Mouse (Mus musculus): Measurements from ENCODE around the gene Phf3. TPM values are rescaled to one million over a fixed set of nuclear protein-coding genes. Genes with fewer than 3 reads are reported as not detected.
"Not testable (repeated sequence)": the region's sequence is repeated elsewhere in the genome, so short reads cannot be mapped to it uniquely, and the experiment has no call there.

The Phf3 gene
- total and polyA plus RNA-seq, 2 experiments from 2014 or later = 34.9 to 57.7 TPM

DNA sequence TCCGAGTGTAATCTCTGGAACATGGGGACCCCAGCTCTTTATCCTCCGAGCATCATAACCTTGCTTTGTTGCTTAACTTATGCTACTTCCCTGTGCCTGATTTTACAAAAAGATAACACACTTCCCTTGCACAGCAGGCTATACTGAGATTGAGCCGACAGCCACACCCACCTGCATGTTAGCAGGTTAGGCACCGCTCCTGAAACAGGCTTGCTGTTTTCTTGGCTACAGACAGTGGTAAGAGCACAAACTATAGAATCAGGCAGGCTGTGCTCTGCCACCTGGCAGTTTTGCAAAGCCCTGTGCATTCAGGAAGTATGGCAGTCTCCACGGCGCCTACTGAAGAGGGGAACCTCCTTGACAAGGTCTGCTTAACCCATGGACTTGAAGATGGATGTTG is 100.1 kb downstream of the Phf3 start:
- Histone ChIP-seq H3K27me3 (ENCODE audit: insufficient read depth, low read length) (no peaks in the 10 kb centered on the region), H3K4me3 (ENCODE audit: low read depth, low read length) (no peak overlapping the region), H3K36me3 (ENCODE audit: insufficient read depth, low read length) (no peaks in the 10 kb centered on the region), H3K27ac (ENCODE audit: low read depth, low read length) (no peak overlapping the region), H3K9me3 (ENCODE audit: low read length) (no peaks in the 10 kb centered on the region), H3K9ac (replicated peaks; ENCODE audit: low read length, poor library complexity, severe bottlenecking) (no peak overlapping the region), H3K4me1 (ENCODE audit: insufficient read depth, low read length) (no peaks in the 10 kb centered on the region), H3K4me2 (ENCODE audit: low read depth, low read length, poor library complexity, severe bottlenecking) (no peak overlapping the region)
- ATAC-seq (ENCODE audit: low FRiP score) = no peak
- TF ChIP-seq CTCF (IDR thresholded peaks at IDR 0.05) = no peak
- no peak for DNase-seq (ENCODE audit: low spot score)
- 84% methylated on average over 6 of the region's 6 CpGs for WGBS

DNA sequence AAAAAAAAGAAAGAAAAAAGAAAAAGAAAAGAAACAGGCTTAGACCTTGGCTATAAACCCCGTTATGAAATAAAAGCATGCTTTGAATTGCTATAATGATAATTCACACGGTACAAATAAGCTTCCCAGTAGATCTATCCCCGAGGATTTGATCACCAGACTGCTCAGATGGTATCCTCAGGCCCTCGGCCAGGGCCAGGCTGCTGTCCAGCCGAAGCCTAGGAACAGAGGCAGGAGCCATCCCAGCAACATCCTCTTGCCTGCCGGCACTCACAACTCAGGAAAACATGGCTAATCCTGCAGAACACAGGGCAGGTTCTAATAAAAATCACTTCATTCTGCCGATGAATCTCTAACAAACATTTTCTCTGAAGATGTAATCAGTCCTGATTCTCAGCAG is 100.9 kb downstream of the Phf3 start:
- ATAC-seq (ENCODE audit: low FRiP score) (no peak), DNase-seq (ENCODE audit: low spot score) (no peak)
- TF ChIP-seq CTCF (IDR thresholded peaks at IDR 0.05) = no peak
- no peak overlapping the region for H3K4me2 ChIP-seq (ENCODE audit: low read depth, low read length, poor library complexity, severe bottlenecking)
- 77% methylated on average over 7 of the region's 7 CpGs for WGBS
- H3K27me3 ChIP-seq (ENCODE audit: insufficient read depth, low read length) = no peaks in the 10 kb centered on the region
- no peaks in the 10 kb centered on the region for H3K4me1 ChIP-seq (ENCODE audit: insufficient read depth, low read length)
- H3K9ac ChIP-seq (replicated peaks; ENCODE audit: low read length, poor library complexity, severe bottlenecking) = no peak overlapping the region
- no peaks in the 10 kb centered on the region for H3K9me3 ChIP-seq (ENCODE audit: low read length)
- H3K27ac ChIP-seq (ENCODE audit: low read depth, low read length) = no peak overlapping the region
- H3K4me3 ChIP-seq (ENCODE audit: low read depth, low read length) = no peak overlapping the region
- H3K36me3 ChIP-seq (ENCODE audit: insufficient read depth, low read length) = no peaks in the 10 kb centered on the region

DNA sequence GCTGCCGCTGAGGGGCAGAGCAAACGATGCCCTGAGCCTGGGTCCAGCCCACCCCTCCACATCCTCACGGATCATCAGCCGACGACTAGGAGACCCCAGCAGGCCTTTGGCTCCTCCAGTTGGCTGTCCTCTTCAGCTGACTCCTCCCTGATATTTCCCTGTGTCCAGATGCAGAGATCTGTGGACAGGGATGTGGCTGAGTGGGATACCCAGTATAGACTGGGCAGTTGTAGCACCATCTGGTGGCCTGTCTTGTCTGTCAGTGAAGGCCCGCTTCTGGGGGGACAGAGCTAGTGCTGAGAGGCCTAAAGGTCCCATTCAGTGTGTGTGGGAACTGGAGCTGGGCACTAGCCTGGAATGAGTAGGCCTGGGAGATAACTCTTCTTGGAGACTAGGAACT is 101.9 kb downstream of the Phf3 start:
- Histone ChIP-seq H3K36me3 (ENCODE audit: insufficient read depth, low read length) (no peaks in the 10 kb centered on the region), H3K27ac (ENCODE audit: low read depth, low read length) (no peak overlapping the region), H3K9me3 (ENCODE audit: low read length) (no peaks in the 10 kb centered on the region), H3K9ac (replicated peaks; ENCODE audit: low read length, poor library complexity, severe bottlenecking) (no peak overlapping the region), H3K4me3 (ENCODE audit: low read depth, low read length) (no peak overlapping the region), H3K27me3 (ENCODE audit: insufficient read depth, low read length) (no peaks in the 10 kb centered on the region), H3K4me2 (ENCODE audit: low read depth, low read length, poor library complexity, severe bottlenecking) (no peak overlapping the region), H3K4me1 (ENCODE audit: insufficient read depth, low read length) (no peaks in the 10 kb centered on the region)
- peak; percentile 48 for TF ChIP-seq CTCF (IDR thresholded peaks at IDR 0.05)
- DNase-seq (ENCODE audit: low spot score) (no peak), ATAC-seq (ENCODE audit: low FRiP score) (no peak)
- 84% methylated on average over 6 of the region's 6 CpGs for WGBS

DNA sequence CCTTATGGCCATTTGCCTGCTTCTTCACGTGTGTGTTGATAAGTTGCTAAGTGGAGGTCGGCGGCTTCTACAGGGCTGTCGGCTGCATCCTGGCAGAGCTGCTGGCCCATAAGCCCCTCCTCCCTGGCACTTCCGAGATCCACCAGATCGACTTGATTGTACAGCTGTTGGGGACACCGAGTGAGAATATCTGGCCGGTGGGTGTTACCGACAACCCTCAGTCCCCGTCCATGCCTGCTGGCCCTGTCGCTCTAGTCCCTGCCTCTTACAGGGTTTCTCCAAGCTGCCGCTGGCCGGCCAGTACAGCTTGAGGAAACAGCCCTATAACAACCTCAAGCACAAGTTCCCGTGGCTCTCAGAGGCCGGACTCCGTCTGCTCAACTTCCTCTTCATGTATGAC is 103.1 kb downstream of the Phf3 start:
- H3K27ac ChIP-seq (ENCODE audit: low read depth, low read length); H3K9ac ChIP-seq (replicated peaks; ENCODE audit: low read length, poor library complexity, severe bottlenecking); ATAC-seq (ENCODE audit: low FRiP score); H3K4me3 ChIP-seq (ENCODE audit: low read depth, low read length); H3K4me1 ChIP-seq (ENCODE audit: insufficient read depth, low read length); H3K4me2 ChIP-seq (ENCODE audit: low read depth, low read length, poor library complexity, severe bottlenecking); H3K9me3 ChIP-seq (ENCODE audit: low read length); H3K27me3 ChIP-seq (ENCODE audit: insufficient read depth, low read length); H3K36me3 ChIP-seq (ENCODE audit: insufficient read depth, low read length); DNase-seq (ENCODE audit: low spot score): not testable (repeated sequence)
- 94% methylated on average over 12 of the region's 16 CpGs for WGBS

DNA sequence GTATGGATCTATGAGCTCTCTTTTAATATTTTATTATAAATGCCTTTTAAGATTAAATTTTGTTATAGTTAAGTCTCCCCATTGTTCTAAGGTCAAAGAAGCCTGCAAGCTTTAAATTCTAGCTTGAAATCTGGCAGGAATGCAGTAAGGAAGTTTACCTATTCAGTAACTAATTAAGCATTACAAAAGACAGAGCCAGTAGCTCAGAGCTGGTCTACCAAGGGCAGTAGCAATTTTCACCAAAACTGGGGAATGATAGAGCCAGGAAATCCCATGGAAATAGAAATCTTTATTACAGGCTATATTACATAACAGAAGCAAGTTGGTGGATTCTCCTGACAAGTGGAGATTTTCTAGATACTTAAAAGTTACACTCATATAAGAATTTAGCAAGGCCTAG is 116.9 kb downstream of the Phf3 start:
- no peaks in the 10 kb centered on the region for H3K9me3 ChIP-seq (ENCODE audit: low read length)
- no peaks in the 10 kb centered on the region for H3K27me3 ChIP-seq (ENCODE audit: insufficient read depth, low read length)
- H3K9ac ChIP-seq (replicated peaks; ENCODE audit: low read length, poor library complexity, severe bottlenecking) = no peak overlapping the region
- peaks cover 4% of the 10 kb centered on the region; the same call in 1 of the 2 replicates for H3K4me1 ChIP-seq (ENCODE audit: insufficient read depth, low read length)
- TF ChIP-seq CTCF (IDR thresholded peaks at IDR 0.05) = no peak
- no peaks in the 10 kb centered on the region for H3K36me3 ChIP-seq (ENCODE audit: insufficient read depth, low read length)
- DNase-seq (ENCODE audit: low spot score) (no peak), ATAC-seq (ENCODE audit: low FRiP score) (no peak)
- H3K4me3 ChIP-seq (ENCODE audit: low read depth, low read length) = no peak overlapping the region
- H3K27ac ChIP-seq (ENCODE audit: low read depth, low read length) = no peak overlapping the region
- H3K4me2 ChIP-seq (ENCODE audit: low read depth, low read length, poor library complexity, severe bottlenecking) = no peak overlapping the region

DNA sequence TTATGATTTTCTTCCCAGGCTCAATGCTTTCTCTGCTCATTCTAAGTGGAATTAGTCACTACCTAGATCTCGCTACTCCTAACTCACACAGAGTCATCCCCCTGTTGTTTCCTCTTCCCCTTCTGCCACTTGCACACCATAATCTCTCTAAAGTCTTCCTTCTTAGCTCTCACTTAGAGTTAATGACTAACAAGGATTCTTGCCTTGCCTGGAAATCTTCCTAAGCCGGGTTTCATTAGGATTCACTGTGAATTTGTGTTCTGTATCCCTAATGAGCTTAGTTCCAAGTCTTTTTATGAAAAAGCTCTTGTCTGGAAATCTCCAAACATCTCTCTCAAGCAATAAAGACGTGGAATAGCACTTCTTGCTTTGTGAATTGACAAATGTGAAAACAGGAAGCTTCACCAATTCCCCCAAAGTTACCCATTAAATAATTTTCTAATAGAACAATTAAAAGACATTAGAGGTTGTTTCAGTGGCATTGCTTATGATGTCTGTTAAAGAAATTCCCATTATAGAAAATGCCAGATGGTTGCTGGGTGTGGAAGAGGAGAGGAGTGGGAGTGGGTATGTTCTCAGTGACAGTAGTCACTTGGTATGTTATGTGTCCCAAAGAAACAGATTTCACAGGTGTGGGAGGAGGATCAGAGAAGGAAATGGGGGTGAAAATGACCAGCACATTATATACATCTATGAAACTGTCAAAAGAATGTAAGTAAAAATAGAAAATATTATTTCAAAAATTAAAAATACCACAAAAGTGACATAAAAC is 118.1 kb downstream of the Phf3 start:
- TF ChIP-seq CTCF (IDR thresholded peaks at IDR 0.05) = no peak
- Histone ChIP-seq H3K27ac (ENCODE audit: low read depth, low read length) (no peak overlapping the region), H3K4me3 (ENCODE audit: low read depth, low read length) (no peak overlapping the region), H3K4me1 (ENCODE audit: insufficient read depth, low read length) (peaks cover 7% of the 10 kb centered on the region; the same call in 1 of the 2 replicates), H3K4me2 (ENCODE audit: low read depth, low read length, poor library complexity, severe bottlenecking) (no peak overlapping the region), H3K27me3 (ENCODE audit: insufficient read depth, low read length) (no peaks in the 10 kb centered on the region), H3K9me3 (ENCODE audit: low read length) (no peaks in the 10 kb centered on the region), H3K9ac (replicated peaks; ENCODE audit: low read length, poor library complexity, severe bottlenecking) (no peak overlapping the region), H3K36me3 (ENCODE audit: insufficient read depth, low read length) (no peaks in the 10 kb centered on the region)
- DNase-seq (ENCODE audit: low spot score) (no peak), ATAC-seq (ENCODE audit: low FRiP score) (no peak)
- 30% methylated on average over 3 of the region's 3 CpGs for WGBS

Other genes starting within 250 kb of the Phf3 start
- gene AC153137.1, start 104.0 kb upstream of the Phf3 start, total RNA-seq (2014; rRNA removed) = not detected in 2 replicates
- not detected in 2 replicates for gene AC153137.1, start 104.0 kb upstream of the Phf3 start, polyA plus RNA-seq (2015; fragmentation: Nextera tagmentation; extraction: Ambion mirVana)

All from midbrain, postnatal 0 days (tissue).